Mouse (Mus musculus) liver, postnatal 0 days (tissue): Measurements from ENCODE around the gene Slc39a11.

Experiments
- CTCF ChIP-seq: sonication (generic); IDR thresholded peaks from 2 replicates; pipeline ENCODE4 v1.5.1; 2016; ENCODE audit warnings: antibody characterized with exemption, low read depth
- EP300 ChIP-seq: IDR thresholded peaks from 2 replicates; pipeline ENCODE4 v1.6.1; 2016; ENCODE audit warnings: antibody characterized with exemption, low read depth, mild to moderate bottlenecking

DNA sequence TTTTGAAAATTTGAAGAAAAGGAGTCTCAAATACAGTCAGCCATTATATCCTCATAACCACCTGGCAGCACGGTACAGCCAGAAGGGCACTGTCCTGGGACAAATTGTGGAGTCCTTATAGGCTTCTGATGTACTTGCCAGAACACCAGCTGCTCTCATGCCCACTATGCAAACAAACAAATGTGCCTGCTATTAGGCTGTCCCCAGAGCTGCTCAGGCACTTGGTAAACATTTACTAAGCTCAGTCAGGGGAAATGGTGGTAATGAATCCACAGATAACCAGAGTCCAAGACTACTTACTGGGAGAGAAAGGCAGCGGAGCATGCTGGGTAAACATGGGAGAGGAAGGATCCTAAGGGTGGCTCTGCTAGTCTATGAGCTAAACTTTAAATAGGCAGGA, 17.2 kb upstream of the Slc39a11 start:
- TF ChIP-seq CTCF (no peak), EP300 (no peak)
